Mouse (Mus musculus): ENCODE measurements around the gene Mtmr12. TPM values are rescaled to one million over a fixed set of nuclear protein-coding genes. Genes with fewer than 3 reads are reported as not detected.

The Mtmr12 gene
- total RNA-seq, 4 experiments from 2014 or later: 21.8 to 28.1 (median 25.7) TPM

- DNase-seq: no peak
These were observed 32.1 kb downstream of the Mtmr12 start for GRCm38 (mm10) chr15:12236961-12237360.

GRCm38 (mm10) chr15:12237539-12237938 is 32.7 kb downstream of the Mtmr12 start:
- DNase-seq: no peak

- DNase-seq: no peak
These were observed 33.5 kb downstream of the Mtmr12 start for GRCm38 (mm10) chr15:12238337-12238736.

GRCm38 (mm10) chr15:12240705-12241328 is 36.0 kb downstream of the Mtmr12 start:
- DNase-seq: no peak

- peak; percentile 34 for DNase-seq
These were observed 39.0 kb downstream of the Mtmr12 start for GRCm38 (mm10) chr15:12243792-12244191.

GRCm38 (mm10) chr15:12245580-12246359 is 40.9 kb downstream of the Mtmr12 start:
- DNase-seq: no peak

GRCm38 (mm10) chr15:12246360-12247158 is 41.7 kb downstream of the Mtmr12 start:
- DNase-seq: no peak

- DNase-seq: no peak
These were observed 42.4 kb downstream of the Mtmr12 start for GRCm38 (mm10) chr15:12247159-12247603.

- DNase-seq: no peak
These were observed 43.5 kb downstream of the Mtmr12 start for GRCm38 (mm10) chr15:12248279-12248678.

- DNase-seq: no peak
These were observed 45.5 kb downstream of the Mtmr12 start for GRCm38 (mm10) chr15:12250350-12250749.

- no peak for DNase-seq
These were observed 46.8 kb downstream of the Mtmr12 start for GRCm38 (mm10) chr15:12251416-12252140.

- no peak for DNase-seq
These were observed 47.3 kb downstream of the Mtmr12 start for GRCm38 (mm10) chr15:12252141-12252489.

GRCm38 (mm10) chr15:12257730-12258494 is 53.1 kb downstream of the Mtmr12 start:
- DNase-seq: no peak

GRCm38 (mm10) chr15:12263056-12263455 is 58.2 kb downstream of the Mtmr12 start:
- no peak for DNase-seq

GRCm38 (mm10) chr15:12266460-12266859 is 61.6 kb downstream of the Mtmr12 start:
- no peak for DNase-seq

- DNase-seq: peak; percentile 45
These were observed 63.2 kb downstream of the Mtmr12 start for GRCm38 (mm10) chr15:12268021-12268420.

GRCm38 (mm10) chr15:12271340-12271739 is 66.5 kb downstream of the Mtmr12 start:
- DNase-seq: no peak

GRCm38 (mm10) chr15:12273325-12274052 is 68.7 kb downstream of the Mtmr12 start:
- DNase-seq: no peak

GRCm38 (mm10) chr15:12274053-12274769 is 69.4 kb downstream of the Mtmr12 start:
- no peak for DNase-seq

- DNase-seq: no peak
These were observed 70.3 kb downstream of the Mtmr12 start for GRCm38 (mm10) chr15:12275091-12275623.

All from adrenal gland, adult 8-10 months (tissue).